Mouse (Mus musculus) heart, embryonic 11.5 days (tissue): ENCODE results near the gene Ropn1. TPM values are rescaled to one million over a fixed set of nuclear protein-coding genes. Genes with fewer than 3 reads are reported as not detected.

ENCODE experiments used
- ATAC-seq: fragments of 200-750 bp; cut with Nextera tagmentation; replicated peaks from 2 replicates; pipeline ENCODE4 v1.8.0; 2017; ENCODE audit warnings: moderate library complexity; ENCODE audit not compliant: insufficient number of reproducible peaks, low FRiP score, low TSS enrichment
- H3K27ac ChIP-seq: fragments of 300-500 bp; sonication (generic); 2 replicates; pipeline ENCODE4 v1.5.1; 2014; ENCODE audit warnings: mild to moderate bottlenecking, low read depth, low read length
- H3K27me3 ChIP-seq: fragments of 300-500 bp; sonication (generic); 2 replicates; pipeline ENCODE4 v1.6.1; 2014; ENCODE audit warnings: mild to moderate bottlenecking, low read length, mixed read lengths; ENCODE audit not compliant: control insufficient read depth, insufficient read depth
- H3K36me3 ChIP-seq: fragments of 300-500 bp; sonication (generic); 2 replicates; pipeline ENCODE4 v1.6.1; 2014; ENCODE audit warnings: mild to moderate bottlenecking, low read length, moderate library complexity, mixed read lengths; ENCODE audit not compliant: control insufficient read depth, insufficient read depth
- H3K4me1 ChIP-seq: fragments of 300-500 bp; sonication (generic); 2 replicates; pipeline ENCODE4 v1.6.1; 2014; ENCODE audit warnings: low read length; ENCODE audit not compliant: control insufficient read depth, insufficient read depth
- H3K4me2 ChIP-seq: fragments of 300-500 bp; sonication (generic); 2 replicates; pipeline ENCODE4 v1.6.1; 2014; ENCODE audit warnings: mild to moderate bottlenecking, moderate library complexity
- H3K4me3 ChIP-seq: fragments of 300-500 bp; sonication (generic); 2 replicates; pipeline ENCODE4 v1.5.1; 2014; ENCODE audit warnings: low read depth, low read length
- H3K9ac ChIP-seq: fragments of 300-500 bp; sonication (generic); 2 replicates; pipeline ENCODE4 v1.6.1; 2014; ENCODE audit warnings: mild to moderate bottlenecking, low read depth, low read length, moderate library complexity
- H3K9me3 ChIP-seq: fragments of 300-500 bp; sonication (generic); replicated peaks from 2 replicates; pipeline ENCODE4 v1.6.1; 2016; ENCODE audit warnings: low read length; ENCODE audit not compliant: control insufficient read depth
- WGBS: fragments of 180-500 bp; shearing (Covaris S2); extraction: QIAGEN DNeasy Blood & Tissue Kit; methylation state at CpG from one replicate; pipeline ENCODE4 v1.1.7; 2014; ENCODE audit not compliant: insufficient replicate concordance; 5-methylcytosine and 5-hydroxymethylcytosine counted together
- polyA plus RNA-seq: library from polyadenylated mRNA; unstranded; fragments of >200 nt; fragmentation: Nextera tagmentation; extraction: Ambion mirVana; gene quantifications from 2 replicates; pipeline ENCODE4 v1.2.1, GENCODE M21; 2014

The Ropn1 gene
- polyA plus RNA-seq, 1 experiment from 2014 or later: 0.56 TPM

DNA sequence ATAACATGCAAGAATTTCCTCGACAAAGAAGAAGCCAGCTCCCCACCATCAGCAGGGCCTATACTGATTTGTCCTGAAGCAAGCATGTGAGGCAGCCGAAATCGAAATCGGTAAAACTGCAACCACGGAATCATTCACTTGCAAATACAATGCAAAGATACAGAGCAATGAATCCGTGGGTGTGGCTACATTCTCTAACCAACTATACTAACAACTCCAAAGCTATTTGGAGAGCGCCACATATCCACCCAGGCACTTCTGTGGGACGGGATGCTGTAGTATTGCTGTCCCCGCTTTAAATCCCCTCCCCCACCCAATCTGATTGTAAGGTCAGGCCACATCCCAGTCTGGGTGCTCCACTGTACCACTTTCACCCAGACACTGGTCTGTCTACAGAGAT lies 18.6 kb downstream of the Ropn1 start:
- H3K4me1 ChIP-seq: 0 out of 2 replicates have a peak, but pooled peaks cover 7% of the 10 kb centered on the region
- ATAC-seq: no peak
- no peak overlapping the region for H3K4me3 ChIP-seq

DNA sequence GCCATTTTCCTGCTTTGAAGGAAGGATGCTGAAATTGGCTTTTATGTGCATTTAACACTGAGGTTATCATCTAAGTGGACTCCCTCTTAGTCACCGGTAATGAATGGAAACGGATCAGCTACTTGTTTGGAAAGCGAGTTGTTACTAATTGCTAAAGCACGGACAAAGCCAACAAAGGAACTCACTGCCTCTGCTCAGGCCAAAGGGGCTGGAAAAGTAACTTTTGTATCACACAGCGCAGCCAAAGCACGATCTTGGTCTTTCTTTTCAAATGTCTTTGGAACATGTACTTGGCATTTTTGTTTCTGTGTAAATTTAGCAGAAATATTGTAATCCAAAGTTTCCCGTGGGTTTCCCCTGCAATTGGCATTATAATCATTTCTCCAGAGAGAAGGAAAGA lies 22.2 kb downstream of the Ropn1 start:
- H3K4me1 ChIP-seq: 0 out of 2 replicates have a peak, but pooled peaks cover 7% of the 10 kb centered on the region
- ATAC-seq: no peak

More for the DNA sequence above, 18.6 kb downstream of the Ropn1 start:
- H3K27me3 ChIP-seq: peaks cover 8% of the 10 kb centered on the region
- H3K9ac ChIP-seq: no peak overlapping the region
- no peaks in the 10 kb centered on the region for H3K9me3 ChIP-seq
- H3K4me2 ChIP-seq: no peak overlapping the region
- 68% methylated on average over 9 of the region's 9 CpGs for WGBS
- H3K27ac ChIP-seq: no peak overlapping the region
- no peaks in the 10 kb centered on the region for H3K36me3 ChIP-seq

DNA sequence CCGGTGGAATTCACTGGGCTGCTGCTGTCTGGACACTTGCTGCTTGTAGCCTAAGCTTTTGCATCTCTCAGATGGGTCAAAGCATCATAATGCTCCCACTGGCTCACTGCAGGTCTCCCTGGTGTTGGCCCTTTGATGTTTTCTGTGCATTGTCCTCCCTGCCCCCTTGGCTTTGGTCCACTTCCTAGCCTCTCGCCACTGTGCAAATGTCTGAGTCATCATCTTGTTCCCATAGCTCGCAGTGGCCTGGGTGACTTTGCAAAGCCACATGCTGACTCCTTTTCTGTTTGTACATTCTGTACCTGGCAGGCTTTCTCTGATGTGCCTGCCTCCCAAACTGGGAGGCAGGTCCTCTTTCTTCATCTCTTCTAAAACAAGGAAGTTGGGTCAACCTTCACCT lies 23.1 kb downstream of the Ropn1 start:
- Histone ChIP-seq H3K27me3 (no peaks in the 10 kb centered on the region; the same call in 1 of the 2 replicates), H3K4me3 (no peak overlapping the region), H3K36me3 (no peaks in the 10 kb centered on the region), H3K4me2 (no peak overlapping the region), H3K4me1 (0 out of 2 replicates have a peak, but pooled peaks cover 7% of the 10 kb centered on the region), H3K27ac (no peak overlapping the region), H3K9ac (no peak overlapping the region), H3K9me3 (no peaks in the 10 kb centered on the region)
- WGBS: 76% methylated on average over 3 of the region's 3 CpGs
- ATAC-seq: no peak

More for the DNA sequence above, 22.2 kb downstream of the Ropn1 start:
- H3K9me3 ChIP-seq: no peaks in the 10 kb centered on the region
- H3K4me3 ChIP-seq: no peak overlapping the region
- WGBS: 77% methylated on average over 7 of the region's 7 CpGs
- no peak overlapping the region for H3K9ac ChIP-seq
- no peak overlapping the region for H3K4me2 ChIP-seq
- no peak overlapping the region for H3K27ac ChIP-seq
- no peaks in the 10 kb centered on the region for H3K36me3 ChIP-seq
- H3K27me3 ChIP-seq: peaks cover 4% of the 10 kb centered on the region; the same call in 1 of the 2 replicates

DNA sequence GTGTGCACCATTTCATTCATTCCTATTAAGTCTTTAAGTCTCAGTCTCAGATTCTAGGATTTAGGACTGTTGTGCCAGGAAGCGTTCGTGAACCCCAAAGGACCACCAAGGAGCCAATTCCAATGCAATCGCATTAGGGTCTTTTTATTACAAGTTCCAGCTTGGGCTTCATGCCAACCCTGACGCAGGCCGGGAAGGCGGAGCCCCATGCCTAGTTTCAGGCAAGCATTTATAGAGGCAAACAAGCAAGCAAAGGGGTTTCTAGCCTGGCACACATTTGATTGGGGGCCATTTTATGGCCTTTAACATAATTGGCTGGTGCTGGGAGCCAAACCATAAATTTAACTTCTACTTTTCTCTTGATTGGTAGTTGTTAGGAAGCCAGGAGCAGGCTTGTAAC lies 24.6 kb downstream of the Ropn1 start:
- no peak overlapping the region for H3K4me2 ChIP-seq
- WGBS: 87% methylated on average over 6 of the region's 6 CpGs
- H3K4me3 ChIP-seq: no peak overlapping the region
- ATAC-seq: no peak
- H3K9ac ChIP-seq: no peak overlapping the region
- H3K9me3 ChIP-seq: no peaks in the 10 kb centered on the region
- H3K4me1 ChIP-seq: 0 out of 2 replicates have a peak, but pooled peaks cover 7% of the 10 kb centered on the region
- no peak overlapping the region for H3K27ac ChIP-seq
- H3K27me3 ChIP-seq: no peaks in the 10 kb centered on the region
- H3K36me3 ChIP-seq: no peaks in the 10 kb centered on the region

DNA sequence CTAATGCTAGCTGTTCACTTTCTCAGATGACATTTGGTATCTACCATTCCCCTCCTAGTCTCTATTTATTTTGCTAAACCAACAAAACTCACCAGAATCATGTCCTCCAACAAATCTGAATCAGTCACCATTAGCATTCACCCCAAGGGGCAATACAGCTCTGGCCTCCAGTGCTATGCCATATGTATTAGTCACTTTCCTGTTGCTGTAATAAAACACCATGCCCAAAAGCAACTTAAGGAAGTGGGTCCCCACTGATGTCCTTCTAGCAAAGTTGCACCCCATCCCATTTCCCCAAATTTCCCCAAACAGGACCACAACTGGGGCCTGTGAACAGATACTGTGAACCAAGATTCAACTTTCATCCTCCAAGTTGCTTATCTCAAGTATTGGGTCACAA lies 32.1 kb downstream of the Ropn1 start:
- Histone ChIP-seq H3K36me3 (no peaks in the 10 kb centered on the region), H3K27ac (no peak overlapping the region), H3K9ac (no peak overlapping the region), H3K4me1 (no peaks in the 10 kb centered on the region), H3K4me2 (no peak overlapping the region), H3K27me3 (no peaks in the 10 kb centered on the region), H3K9me3 (no peaks in the 10 kb centered on the region), H3K4me3 (no peak overlapping the region)
- no peak for ATAC-seq

DNA sequence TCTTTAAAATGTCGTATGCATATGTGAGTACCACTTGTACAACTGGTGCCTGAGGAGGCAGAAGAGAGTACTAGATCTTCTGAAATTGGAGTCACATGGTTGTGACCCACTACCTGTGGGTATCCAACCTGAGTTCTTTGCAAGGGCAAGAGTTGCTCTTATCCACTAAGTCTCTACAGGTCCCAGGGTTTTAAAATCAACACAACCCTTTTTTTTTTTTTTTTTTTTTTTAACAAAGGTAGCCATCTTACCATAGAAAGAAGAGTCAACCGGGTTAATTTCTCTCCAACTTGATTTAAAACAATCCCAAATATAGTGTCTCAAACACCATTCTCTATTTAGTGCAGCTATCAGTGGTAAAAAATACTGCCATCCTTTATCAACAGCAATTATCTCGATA lies 40.2 kb downstream of the Ropn1 start:
- H3K4me1 ChIP-seq: no peaks in the 10 kb centered on the region
- H3K36me3 ChIP-seq: no peaks in the 10 kb centered on the region
- ATAC-seq: no peak
- H3K9me3 ChIP-seq: no peaks in the 10 kb centered on the region
- H3K4me2 ChIP-seq: peak overlapping the region; percentile 84; the same call in 1 of the 2 replicates
- 65% methylated on average over 3 of the region's 3 CpGs for whole genome bisulfite sequencing
- H3K27me3 ChIP-seq: no peaks in the 10 kb centered on the region
- peak overlapping the region; percentile 80; the same call in 1 of the 2 replicates for H3K4me3 ChIP-seq
- no peak overlapping the region for H3K27ac ChIP-seq
- no peak overlapping the region for H3K9ac ChIP-seq

DNA sequence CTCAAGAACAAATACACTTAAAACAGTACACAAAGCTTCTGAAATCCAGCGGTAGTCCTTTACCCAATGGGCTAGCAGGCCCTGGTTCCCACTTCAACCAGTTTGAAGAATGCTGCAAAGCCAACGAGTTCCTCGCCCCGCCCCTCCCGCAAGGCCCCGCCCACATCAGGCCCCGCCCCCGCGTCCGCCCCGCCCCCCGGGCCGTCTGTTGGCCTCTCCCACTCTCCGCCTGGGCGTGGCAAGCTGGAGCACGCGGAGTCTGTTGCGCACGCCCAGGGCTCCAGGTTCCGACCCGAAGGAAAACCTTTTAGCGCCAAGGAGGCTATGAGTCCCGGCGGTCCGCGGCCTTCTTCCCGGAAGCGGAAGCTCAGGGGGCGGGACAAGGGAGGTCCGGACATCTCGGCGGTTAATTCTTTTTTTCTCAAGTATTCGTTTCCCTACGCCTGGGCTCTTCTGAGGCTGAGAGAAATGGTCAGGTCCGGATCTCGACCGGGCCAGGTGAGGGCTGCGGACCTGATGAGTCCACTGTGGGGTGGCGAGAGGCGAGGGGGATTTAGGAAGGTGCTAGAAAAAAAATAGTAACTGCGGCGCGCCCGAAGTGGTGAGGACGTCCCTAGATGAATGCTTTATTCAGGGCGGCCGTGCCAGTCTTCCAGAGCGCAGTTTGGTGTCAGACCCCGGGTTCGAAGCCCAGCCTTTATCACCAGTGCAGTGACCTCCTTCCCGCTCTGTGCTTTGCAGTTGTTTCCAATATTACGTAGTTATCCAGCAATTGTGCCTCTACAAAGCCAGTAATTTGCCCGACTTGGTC lies 40.8 kb downstream of the Ropn1 start, which contains the start of gene Ccdc14:
TSS of gene Ccdc14 (plus strand) at position 283 of the 811 bp plus-strand sequence.
- Histone ChIP-seq H3K9ac (peak within 1 kb of the TSS; percentile 91), H3K4me3 (peak within 1 kb of the TSS; percentile 80), H3K27me3 (no peaks in the 10 kb centered on the region), H3K4me2 (peak within 1 kb of the TSS; percentile 84), H3K9me3 (no peaks in the 10 kb centered on the region), H3K36me3 (no peaks in the 10 kb centered on the region), H3K27ac (peak within 1 kb of the TSS; percentile 84), H3K4me1 (no peaks in the 10 kb centered on the region)
- peak; percentile 90 for ATAC-seq
- under 1% methylated on average over 53 of the region's 53 CpGs for WGBS

DNA sequence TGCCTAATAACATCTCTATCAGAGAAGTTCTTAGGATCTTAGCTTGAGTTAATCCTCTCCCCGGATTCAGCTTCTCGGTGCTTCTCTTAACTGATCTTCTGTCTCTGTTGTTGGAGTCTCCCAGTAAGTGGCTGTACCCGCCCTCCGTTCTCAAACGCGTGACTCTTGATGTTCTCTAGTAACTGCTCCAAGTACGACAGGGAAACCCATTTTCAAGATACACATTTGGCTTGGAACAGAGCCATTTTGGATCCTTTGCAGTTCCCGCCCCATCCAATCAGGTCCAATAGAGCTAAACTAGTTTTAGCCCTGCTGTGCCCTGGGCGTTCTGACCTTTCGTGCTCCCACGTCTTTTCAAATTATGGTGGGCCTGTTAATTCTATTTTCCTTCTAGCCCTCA lies 41.4 kb downstream of the Ropn1 start:
- peak overlapping the region; percentile 84 for H3K4me2 ChIP-seq
- no peaks in the 10 kb centered on the region for H3K27me3 ChIP-seq
- H3K4me3 ChIP-seq: peak overlapping the region; percentile 80
- no peaks in the 10 kb centered on the region for H3K4me1 ChIP-seq
- peak overlapping the region; percentile 91 for H3K9ac ChIP-seq
- no peaks in the 10 kb centered on the region for H3K36me3 ChIP-seq
- no peaks in the 10 kb centered on the region for H3K9me3 ChIP-seq
- ATAC-seq: no peak
- H3K27ac ChIP-seq: peak overlapping the region; percentile 84
- 12% methylated on average over 11 of the region's 11 CpGs for WGBS

DNA sequence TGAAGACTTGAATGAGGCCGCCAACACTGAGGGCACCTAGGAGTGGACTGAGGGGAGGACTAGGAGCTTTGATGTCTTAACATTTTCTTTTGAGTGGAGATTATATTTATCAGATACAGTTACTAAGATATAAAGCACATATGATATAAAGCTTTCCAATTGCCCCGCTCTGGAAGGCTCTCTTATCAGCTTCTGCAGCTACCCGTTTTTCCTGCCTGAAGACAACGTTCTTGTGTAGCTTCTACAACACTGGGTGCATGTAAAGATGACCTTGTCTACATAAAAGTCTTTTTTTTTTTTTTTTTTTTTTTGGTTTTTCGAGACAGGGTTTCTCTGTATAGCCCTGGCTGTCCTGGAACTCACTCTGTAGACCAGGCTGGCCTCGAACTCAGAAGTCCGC lies 44.8 kb downstream of the Ropn1 start:
- Histone ChIP-seq H3K9ac (no peak overlapping the region), H3K4me2 (no peak overlapping the region), H3K36me3 (no peaks in the 10 kb centered on the region), H3K4me3 (no peak overlapping the region), H3K4me1 (no peaks in the 10 kb centered on the region), H3K9me3 (no peaks in the 10 kb centered on the region), H3K27ac (no peak overlapping the region), H3K27me3 (no peaks in the 10 kb centered on the region)
- ATAC-seq: no peak
- WGBS: 68% methylated on average over 4 of the region's 7 CpGs
